Mouse (Mus musculus) G1E (cell line): ENCODE data around the gene Cox11. TPM values are rescaled to one million over a fixed set of nuclear protein-coding genes. Genes with fewer than 3 reads are reported as not detected.

Source experiments
- ATAC-seq: 2 replicates; pipeline ENCODE4 v1.8.0; 2016; ENCODE audit warnings: mild to moderate bottlenecking; ENCODE audit not compliant: insufficient number of reproducible peaks, poor library complexity, low FRiP score, severe bottlenecking; ENCODE audit errors: extremely low read depth
- DNase-seq: peaks from one replicate; pipeline ENCODE4 v3.0.0; 2012; ENCODE audit warnings: low spot score
- H3K27me3 ChIP-seq: 2 replicates; pipeline ENCODE4 v1.6.1; 2012; ENCODE audit warnings: mild to moderate bottlenecking, low read length, inconsistent platforms; ENCODE audit not compliant: insufficient read depth
- H3K36me3 ChIP-seq: replicated peaks from 2 replicates; pipeline ENCODE3; 2012; ENCODE audit warnings: mild to moderate bottlenecking, inconsistent platforms
- H3K4me1 ChIP-seq: 2 replicates; pipeline ENCODE4 v1.6.1; 2012; ENCODE audit warnings: low read depth, low read length, inconsistent platforms, mixed read lengths; ENCODE audit not compliant: insufficient read depth
- H3K4me3 ChIP-seq: 2 replicates; pipeline ENCODE4 v1.5.1; 2012; ENCODE audit warnings: low read depth, mild to moderate bottlenecking, inconsistent platforms, low read length, moderate library complexity, mixed read lengths
- H3K9me3 ChIP-seq: replicated peaks from 2 replicates; pipeline ENCODE4 v1.6.1; 2012; ENCODE audit warnings: inconsistent platforms
- CTCF ChIP-seq: IDR thresholded peaks from 2 replicates; pipeline ENCODE4 v1.5.1; 2012; ENCODE audit warnings: low read depth, low read length, inconsistent platforms, mixed read lengths
- GATA1 ChIP-seq: IDR thresholded peaks from 2 replicates; pipeline ENCODE4 v1.6.1; 2012; ENCODE audit warnings: borderline replicate concordance, low read length, inconsistent platforms, mixed read lengths
- GATA2 ChIP-seq: IDR thresholded peaks from 2 replicates; pipeline ENCODE4 v1.6.1; 2012; ENCODE audit warnings: low read depth, low read length, inconsistent platforms, borderline replicate concordance
- POLR2AphosphoS5 ChIP-seq: IDR thresholded peaks from 2 replicates; pipeline ENCODE4 v1.6.1; 2012; ENCODE audit warnings: low read depth, low read length, inconsistent platforms; ENCODE audit not compliant: insufficient replicate concordance
- TAL1 ChIP-seq: conservative IDR thresholded peaks from 2 replicates; pipeline ENCODE4 v1.6.1; 2012; ENCODE audit warnings: low read depth, low read length, inconsistent platforms, mixed read lengths
- polyA plus RNA-seq: library from polyadenylated mRNA; stranded (reverse); fragments of >175 nt; gene quantifications from 2 replicates; pipeline ENCODE4 v1.2.3, GENCODE M21; 2012
- total RNA-seq, 2 experiments: library from RNA; stranded (forward) in 1 of 2; stranded (reverse) in 1 of 2; fragments of 200-1000 nt in 1 of 2; fragments of >200 nt in 1 of 2; fragmentation: Nextera tagmentation in 1 of 2; gene quantifications; 2 replicates each; pipeline ENCODE4 v1.2.3; 2014 to 2017

Gene Cox11
- total and polyA plus RNA-seq, 3 experiments: 11.6 to 26.9 (median 18.3) TPM

DNA sequence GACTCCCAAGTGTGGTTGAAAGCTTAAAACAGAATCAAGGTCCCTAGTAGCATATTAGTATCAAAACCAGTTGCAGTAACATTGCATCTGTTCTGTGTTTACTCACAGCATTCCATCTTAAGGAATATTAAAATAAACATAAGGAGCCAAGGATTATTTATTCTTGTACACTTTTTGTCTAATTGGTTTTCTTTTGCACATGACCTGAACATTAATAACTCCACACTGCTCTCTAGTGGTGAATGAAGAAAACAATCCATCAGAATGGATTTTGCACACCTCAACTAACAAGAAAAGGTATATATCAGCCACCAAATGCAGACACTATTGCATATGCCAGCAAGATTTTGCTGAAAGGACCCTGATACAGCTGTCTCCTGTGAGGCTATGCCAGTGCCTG is 21.5 kb upstream of the Cox11 start:
- H3K4me1 ChIP-seq: peaks cover 14% of the 10 kb centered on the region
- peaks cover 32% of the 10 kb centered on the region for H3K36me3 ChIP-seq
- no peak for DNase-seq
- no peaks in the 10 kb centered on the region for H3K27me3 ChIP-seq
- no peaks in the 10 kb centered on the region for H3K9me3 ChIP-seq
- no peak for ATAC-seq
- H3K4me3 ChIP-seq: no peak overlapping the region
- TF ChIP-seq GATA1 (no peak), CTCF (0 out of 2 replicates have a peak, but pooled peaks have one; percentile 5)

DNA sequence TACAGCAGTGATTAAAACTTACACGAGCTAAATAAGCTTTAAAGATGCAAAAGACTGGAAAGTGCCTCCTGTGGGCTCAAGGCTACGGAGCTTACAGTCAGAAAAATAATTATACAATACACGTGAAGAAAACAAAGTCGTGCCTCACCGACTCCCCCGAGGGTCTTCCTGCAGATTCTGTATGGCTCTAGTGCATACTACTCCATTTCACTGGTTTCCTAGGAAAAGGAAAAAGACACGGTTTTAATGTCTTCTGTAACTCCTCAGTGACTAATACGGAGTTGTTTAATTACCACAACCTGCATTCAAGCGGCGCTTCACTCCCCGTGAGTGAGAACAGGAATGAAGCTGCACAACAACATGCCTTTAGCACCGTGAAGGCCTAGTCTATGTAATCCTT is 15.9 kb upstream of the Cox11 start:
- Histone ChIP-seq H3K4me3 (no peak overlapping the region), H3K36me3 (peaks cover 20% of the 10 kb centered on the region), H3K27me3 (no peaks in the 10 kb centered on the region), H3K9me3 (no peaks in the 10 kb centered on the region), H3K4me1 (peaks cover 7% of the 10 kb centered on the region)
- ATAC-seq (no peak), DNase-seq (no peak)
- TF ChIP-seq GATA1: no peak
- no peak for TF ChIP-seq TAL1
- no peak for TF ChIP-seq GATA2
- TF ChIP-seq CTCF: no peak
- TF ChIP-seq POLR2AphosphoS5: no peak

DNA sequence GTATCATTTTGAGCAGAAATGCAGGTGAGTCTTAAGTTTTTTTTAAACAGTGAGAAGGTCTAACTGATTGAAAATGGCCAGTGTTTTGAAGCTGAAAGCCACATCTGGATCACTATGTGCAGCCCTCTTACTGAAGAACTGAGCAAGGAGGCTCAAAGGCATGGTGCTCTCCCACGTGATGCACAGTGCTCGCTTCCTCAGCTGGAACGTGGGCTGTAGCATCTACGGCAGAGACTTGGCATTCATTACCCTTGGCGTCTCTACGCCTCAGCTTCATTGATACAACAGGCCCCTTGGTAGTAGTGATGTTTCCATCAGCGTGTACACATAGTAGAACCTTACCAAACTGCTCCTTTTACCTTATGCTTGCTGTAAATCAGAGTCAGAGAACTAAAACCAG is 15.5 kb upstream of the Cox11 start:
- Histone ChIP-seq H3K4me1 (peaks cover 7% of the 10 kb centered on the region), H3K27me3 (no peaks in the 10 kb centered on the region), H3K4me3 (no peak overlapping the region), H3K9me3 (no peaks in the 10 kb centered on the region), H3K36me3 (peaks cover 20% of the 10 kb centered on the region)
- DNase-seq: no peak
- no peak for ATAC-seq
- no peak for TF ChIP-seq GATA1
- no peak for TF ChIP-seq GATA2
- no peak for TF ChIP-seq CTCF
- no peak for TF ChIP-seq POLR2AphosphoS5
- no peak for TF ChIP-seq TAL1

DNA sequence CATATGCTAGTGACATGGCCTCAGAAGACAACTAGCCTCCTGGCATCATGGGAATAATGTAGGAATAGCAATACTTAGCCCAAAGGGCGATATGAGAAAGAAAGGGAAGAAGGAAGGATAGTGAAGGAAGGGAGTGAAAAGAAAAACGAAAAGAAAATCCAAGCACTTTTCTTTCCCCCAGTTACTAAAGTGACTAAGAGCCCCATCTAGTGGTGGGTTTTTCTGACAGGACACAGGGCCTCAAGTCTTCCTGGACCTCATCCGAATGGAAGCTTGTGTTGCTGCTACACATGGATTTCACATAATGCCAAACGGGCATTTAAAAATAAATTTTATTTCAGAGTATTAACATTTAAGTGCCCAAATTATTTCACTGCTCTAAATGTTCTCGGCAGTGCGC is 14.5 kb upstream of the Cox11 start:
- TF ChIP-seq POLR2AphosphoS5 (no peak), CTCF (peak; percentile 42)
- no peaks in the 10 kb centered on the region for H3K9me3 ChIP-seq
- ATAC-seq: no peak
- H3K27me3 ChIP-seq: no peaks in the 10 kb centered on the region
- no peak for DNase-seq
- H3K4me3 ChIP-seq: no peak overlapping the region
- peaks cover 4% of the 10 kb centered on the region for H3K4me1 ChIP-seq
- peaks cover 15% of the 10 kb centered on the region for H3K36me3 ChIP-seq

DNA sequence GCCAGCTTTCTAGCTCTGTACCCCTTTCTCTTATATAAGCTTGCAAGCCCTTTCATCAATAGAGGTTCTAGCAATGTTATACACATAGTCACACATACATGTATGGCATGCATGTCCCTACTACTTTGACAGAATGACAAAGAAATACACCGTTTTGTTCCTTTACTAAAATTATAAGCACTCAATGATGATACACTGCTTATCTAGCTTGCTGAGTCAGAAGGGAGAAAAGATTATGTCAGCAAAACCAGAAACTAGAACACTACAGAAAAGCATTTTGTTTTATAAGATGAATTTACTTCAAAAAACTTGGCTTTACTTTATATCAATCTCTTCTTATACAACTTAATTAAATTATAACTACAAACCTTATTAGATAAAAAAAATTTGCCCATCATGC is 12.8 kb upstream of the Cox11 start:
- TF ChIP-seq POLR2AphosphoS5 (no peak), TAL1 (no peak), CTCF (no peak), GATA2 (no peak), GATA1 (no peak)
- Histone ChIP-seq H3K4me1 (peaks cover 2% of the 10 kb centered on the region; the same call in 1 of the 2 replicates), H3K9me3 (no peaks in the 10 kb centered on the region), H3K4me3 (no peak overlapping the region), H3K36me3 (peaks cover 13% of the 10 kb centered on the region), H3K27me3 (no peaks in the 10 kb centered on the region)
- ATAC-seq (no peak), DNase-seq (no peak)

DNA sequence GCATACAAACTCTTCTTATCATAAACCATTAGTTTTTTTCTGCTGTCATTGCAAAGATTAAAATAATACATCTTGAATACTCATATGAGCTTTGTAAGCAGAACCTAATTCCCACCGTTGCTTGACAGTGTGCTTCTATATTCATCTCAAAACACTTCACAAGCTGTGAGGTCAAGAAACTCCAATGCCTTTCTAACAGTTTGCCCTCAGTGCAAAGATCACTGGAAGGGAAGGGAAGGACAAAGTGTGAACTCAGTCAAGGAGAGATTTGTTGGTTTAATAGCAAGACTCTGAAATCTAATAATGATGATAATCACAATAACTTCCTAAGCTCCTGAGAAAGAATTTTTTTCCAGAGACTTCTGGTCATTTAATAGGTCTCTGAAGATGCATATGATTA is 10.2 kb upstream of the Cox11 start:
- no peaks in the 10 kb centered on the region for H3K27me3 ChIP-seq
- TF ChIP-seq POLR2AphosphoS5 (no peak), CTCF (no peak), GATA2 (no peak), TAL1 (no peak), GATA1 (no peak)
- H3K4me1 ChIP-seq: peaks cover 2% of the 10 kb centered on the region; the same call in 1 of the 2 replicates
- ATAC-seq (no peak), DNase-seq (no peak)
- no peak overlapping the region for H3K4me3 ChIP-seq
- H3K36me3 ChIP-seq: peaks cover 3% of the 10 kb centered on the region
- H3K9me3 ChIP-seq: no peaks in the 10 kb centered on the region

DNA sequence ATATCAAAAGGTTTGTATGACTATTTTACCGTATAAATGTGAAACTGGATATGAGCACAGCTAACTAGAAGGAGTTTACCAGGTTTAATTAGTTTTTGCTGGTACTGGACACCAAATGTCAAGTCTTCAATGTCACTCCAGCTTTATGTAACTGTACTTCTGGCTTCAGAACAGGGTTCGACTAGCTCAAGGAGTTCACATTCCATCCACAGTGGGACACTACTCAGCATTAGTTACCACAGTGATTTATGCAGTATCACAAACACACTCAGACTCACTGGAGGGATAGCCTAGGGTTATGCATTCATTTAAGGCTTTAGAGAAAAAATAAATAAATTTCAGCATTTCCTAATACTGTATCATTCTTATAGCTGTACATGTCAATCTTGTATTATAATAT is 5.5 kb upstream of the Cox11 start:
- Histone ChIP-seq H3K9me3 (no peaks in the 10 kb centered on the region), H3K27me3 (no peaks in the 10 kb centered on the region), H3K4me3 (no peak overlapping the region), H3K4me1 (peaks cover 15% of the 10 kb centered on the region), H3K36me3 (peaks cover 9% of the 10 kb centered on the region)
- TF ChIP-seq GATA2 (no peak), GATA1 (no peak), TAL1 (no peak), POLR2AphosphoS5 (no peak), CTCF (no peak)
- no peak for ATAC-seq
- DNase-seq: no peak
